Mouse (Mus musculus) liver, embryonic 14.5 days (tissue): ENCODE results near the gene Lrrc49.

Experiments used
- CTCF ChIP-seq: IDR thresholded peaks from 2 replicates; pipeline ENCODE4 v1.5.1; 2016; ENCODE audit warnings: antibody characterized with exemption, low read depth, control low read depth
- EP300 ChIP-seq: IDR thresholded peaks from 2 replicates; pipeline ENCODE4 v1.6.1; 2016; ENCODE audit warnings: antibody characterized with exemption, low read depth

DNA sequence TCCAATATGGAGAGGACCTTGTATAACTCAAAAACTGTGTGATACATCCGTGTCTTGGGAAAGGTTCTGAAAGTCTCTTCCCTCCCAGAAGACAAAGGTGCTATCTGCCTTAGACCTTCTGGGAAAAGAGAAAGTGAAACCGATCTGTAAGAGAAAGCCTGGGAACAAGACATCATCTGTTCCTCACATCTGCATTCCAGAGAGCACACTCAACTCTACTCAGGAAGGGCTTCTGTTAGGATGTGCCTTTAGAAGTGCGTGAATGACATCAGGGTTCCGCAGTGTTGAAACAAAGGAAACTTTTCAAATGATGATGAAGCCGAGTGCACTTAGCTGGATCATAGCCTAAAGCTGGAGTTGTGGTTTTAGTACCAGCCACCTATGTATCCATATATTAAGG, 23.1 kb downstream of the Lrrc49 start:
- TF ChIP-seq CTCF (no peak), EP300 (no peak)
